8 mouse cellular contexts compared by ENCODE assay signal in the genomic region with DNA sequence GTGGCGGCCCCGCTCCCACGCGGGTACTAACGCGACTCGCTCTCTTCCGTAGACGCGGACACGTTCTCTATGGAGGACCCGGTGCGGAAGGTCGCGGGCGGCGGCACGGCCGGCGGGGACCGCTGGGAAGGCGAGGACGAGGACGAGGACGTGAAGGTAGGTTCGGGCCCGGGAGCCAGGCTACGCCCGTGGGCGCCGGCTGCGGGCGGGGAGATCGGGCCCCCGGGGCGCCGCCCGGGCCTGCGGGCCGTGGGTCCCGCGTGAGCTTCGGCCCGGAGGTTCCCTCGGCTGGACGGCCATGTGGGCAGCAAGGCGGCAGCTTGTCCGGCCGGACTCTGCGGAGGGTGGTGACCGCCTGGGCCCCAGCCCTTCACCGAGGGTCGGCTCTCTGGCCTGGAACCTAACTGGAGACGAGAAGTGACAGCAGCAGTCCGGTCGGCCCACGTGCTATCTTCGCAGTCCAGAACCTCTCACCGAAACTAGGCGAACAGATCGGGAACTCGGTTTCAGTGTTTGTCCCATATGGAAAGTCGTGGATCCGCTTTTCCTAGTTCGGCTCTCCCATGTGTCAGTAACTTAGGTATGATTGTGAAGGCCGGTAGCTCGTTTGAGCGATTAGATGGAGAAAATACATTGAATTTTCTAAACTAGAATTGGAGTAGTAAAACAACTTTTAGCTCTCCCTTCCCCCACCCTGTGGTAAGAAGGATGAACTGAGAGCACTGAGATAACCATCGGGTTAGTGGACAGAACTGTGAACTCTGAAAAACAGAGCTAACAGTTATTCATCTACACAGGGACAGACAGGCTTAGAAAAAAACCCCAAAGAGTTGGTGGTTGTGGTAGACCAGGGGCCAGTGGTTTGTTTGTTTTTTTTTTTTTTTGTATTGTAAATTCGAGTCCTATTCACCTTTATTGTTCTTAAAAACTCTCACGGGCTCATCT. TPM values are rescaled to one million over a fixed set of nuclear protein-coding genes. Genes with fewer than 3 reads are reported as not detected.
DNase-seq lines count a peak whose midpoint lies in the region; ATAC-seq and TF ChIP-seq lines count a peak whose summit lies in the region.

No protein-coding gene starts in this region.

- H3K4me1 ChIP-seq in ES-E14 (ENCODE audit: control insufficient read depth in 2 of 2, insufficient read depth in 2 of 2, low read length in 2 of 2, poor library complexity in 1 of 2): no peaks in the 10 kb centered on the region
- H3K4me1 ChIP-seq in embryonic facial prominence, embryonic 11.5 days (ENCODE audit: control insufficient read depth, insufficient read depth, low read length): no peaks in the 10 kb centered on the region
- H3K4me1 ChIP-seq in heart, embryonic 10.5 days: 0 out of 2 replicates have a peak, but pooled peaks cover 2% of the 10 kb centered on the region
- peaks cover 17% of the 10 kb centered on the region; the same call in 1 of the 2 replicates for H3K4me1 ChIP-seq in lung, embryonic 15.5 days
- H3K4me1 ChIP-seq in neural tube, embryonic 15.5 days: peaks cover 20% of the 10 kb centered on the region

- no peaks in the 10 kb centered on the region for H3K9me3 ChIP-seq in ES-E14 (ENCODE audit: control insufficient read depth, insufficient read depth, low read depth, low read length)
- H3K9me3 ChIP-seq in embryonic facial prominence, embryonic 11.5 days (replicated peaks; ENCODE audit: control insufficient read depth, low read length): no peaks in the 10 kb centered on the region
- no peaks in the 10 kb centered on the region for H3K9me3 ChIP-seq in heart, embryonic 10.5 days
- H3K9me3 ChIP-seq in lung, embryonic 15.5 days: no peaks in the 10 kb centered on the region
- no peaks in the 10 kb centered on the region for H3K9me3 ChIP-seq in neural tube, embryonic 15.5 days (replicated peaks)

- WGBS in embryonic facial prominence, embryonic 11.5 days: 2% methylated on average over 63 of the region's 71 CpGs
- WGBS in heart, embryonic 10.5 days: 1% methylated on average over 71 of the region's 71 CpGs
- WGBS in lung, embryonic 15.5 days: under 1% methylated on average over 71 of the region's 71 CpGs
- WGBS in neural tube, embryonic 15.5 days: under 1% methylated on average over 64 of the region's 71 CpGs

- peak overlapping the region; percentile 6 for H3K27ac ChIP-seq in ES-E14 (ENCODE audit: insufficient read depth, low read depth, low read length, poor library complexity, severe bottlenecking)
- H3K27ac ChIP-seq in embryonic facial prominence, embryonic 11.5 days (replicated peaks; ENCODE audit: low read depth, low read length): no peak overlapping the region
- H3K27ac ChIP-seq in heart, embryonic 10.5 days: peak overlapping the region; percentile 96
- peak overlapping the region; percentile 82 for H3K27ac ChIP-seq in lung, embryonic 15.5 days
- peak overlapping the region; percentile 90 for H3K27ac ChIP-seq in neural tube, embryonic 15.5 days (replicated peaks)

- no peaks in the 10 kb centered on the region; the same call in none of the 2 replicates for H3K36me3 ChIP-seq in ES-E14 (ENCODE audit: control insufficient read depth, insufficient read depth, low read length, poor library complexity, severe bottlenecking)
- H3K36me3 ChIP-seq in embryonic facial prominence, embryonic 11.5 days (replicated peaks; ENCODE audit: control insufficient read depth, insufficient read depth, low read depth, low read length): no peaks in the 10 kb centered on the region
- H3K36me3 ChIP-seq in heart, embryonic 10.5 days: peaks cover 24% of the 10 kb centered on the region
- H3K36me3 ChIP-seq in lung, embryonic 15.5 days: peaks cover 8% of the 10 kb centered on the region
- peaks cover 7% of the 10 kb centered on the region; the same call in 1 of the 2 replicates for H3K36me3 ChIP-seq in neural tube, embryonic 15.5 days

- no peaks in the 10 kb centered on the region for H3K27me3 ChIP-seq in embryonic facial prominence, embryonic 11.5 days (ENCODE audit: control insufficient read depth, insufficient read depth, low read length)
- no peaks in the 10 kb centered on the region for H3K27me3 ChIP-seq in heart, embryonic 10.5 days (ENCODE audit: insufficient read depth, poor library complexity, severe bottlenecking)
- H3K27me3 ChIP-seq in lung, embryonic 15.5 days: no peaks in the 10 kb centered on the region
- H3K27me3 ChIP-seq in neural tube, embryonic 15.5 days (replicated peaks): no peaks in the 10 kb centered on the region

- H3K4me2 ChIP-seq in embryonic facial prominence, embryonic 11.5 days (ENCODE audit: low read depth, low read length): peak overlapping the region; percentile 46
- H3K4me2 ChIP-seq in lung, embryonic 15.5 days: peak overlapping the region; percentile 63
- peak overlapping the region; percentile 74 for H3K4me2 ChIP-seq in neural tube, embryonic 15.5 days

- peak; percentile 79 for DNase-seq in 416B (ENCODE audit: low read depth)
- DNase-seq in ES-E14 (ENCODE audit: low read depth, low spot score): no peak
- DNase-seq in embryonic facial prominence, embryonic 11.5 days (ENCODE audit: low spot score): peak; percentile 46
- peak; percentile 83 for DNase-seq in heart, embryonic 10.5 days (ENCODE audit: low spot score)
- DNase-seq in kidney, postnatal 25 days: peak; percentile 34 to 73
- DNase-seq in thymus, adult 18-20 months: no peak

- peak overlapping the region; percentile 87 for H3K9ac ChIP-seq in ES-E14 (ENCODE audit: insufficient read depth, low read depth, low read length, poor library complexity, severe bottlenecking)
- H3K9ac ChIP-seq in embryonic facial prominence, embryonic 11.5 days (replicated peaks; ENCODE audit: low read length): peak overlapping the region; percentile 85
- peak overlapping the region; percentile 90 for H3K9ac ChIP-seq in lung, embryonic 15.5 days
- peak overlapping the region; percentile 84 for H3K9ac ChIP-seq in neural tube, embryonic 15.5 days (replicated peaks)

- in situ Hi-C loops in ES-E14 (cut with MboI; ENCODE audit: low sequenced_read_pairs in 2 of 2, unreplicated experiment in 2 of 2): no loop called here

- ATAC-seq in embryonic facial prominence, embryonic 11.5 days (replicated peaks; ENCODE audit: insufficient number of reproducible peaks, low FRiP score, low TSS enrichment, low read depth): peak; percentile 19
- peak; percentile 58; the same call in 1 of the 2 replicates for ATAC-seq in lung, embryonic 15.5 days (ENCODE audit: borderline replicate concordance, extremely low read depth, low FRiP score, low TSS enrichment)
- ATAC-seq in neural tube, embryonic 15.5 days (ENCODE audit: low FRiP score): peak; percentile 70

- H3K4me3 ChIP-seq in ES-E14 (ENCODE audit: insufficient read depth in 1 of 2, low read depth in 1 of 2, low read length in 2 of 2, poor library complexity in 1 of 2, severe bottlenecking in 1 of 2): peak overlapping the region; percentile 94 to 98
- peak overlapping the region; percentile 65 for H3K4me3 ChIP-seq in embryonic facial prominence, embryonic 11.5 days (ENCODE audit: low read depth, low read length)
- peak overlapping the region; percentile 93 for H3K4me3 ChIP-seq in heart, embryonic 10.5 days
- peak overlapping the region; percentile 85 for H3K4me3 ChIP-seq in lung, embryonic 15.5 days
- peak overlapping the region; percentile 97 for H3K4me3 ChIP-seq in neural tube, embryonic 15.5 days (replicated peaks)

TF ChIP-seq in ES-E14, 5 proteins besides CTCF, POLR2A, EP300 and RAD21:
- no peak for TF ChIP-seq ZC3H11A (IDR thresholded peaks at IDR 0.05; ENCODE audit: borderline replicate concordance, low read depth, low read length)
- no peak for TF ChIP-seq HCFC1 (IDR thresholded peaks at IDR 0.05; ENCODE audit: borderline replicate concordance, insufficient read depth, low read length)
- no peak for TF ChIP-seq ZNF384 (IDR thresholded peaks at IDR 0.05; ENCODE audit: low read depth, low read length)
- no peak for TF ChIP-seq MAFK (IDR thresholded peaks at IDR 0.05; ENCODE audit: insufficient read depth, low read depth, low read length)
- no peak for TF ChIP-seq CHD2 (IDR thresholded peaks at IDR 0.05; ENCODE audit: low read depth, low read length)

RNA-seq across cellular contexts. Expression of a gene that starts 0.7 kb away (rescaled TPM):
- 15.5 and 17.1 TPM in 2 replicates for total RNA-seq in ES-E14 (2012; rRNA removed)
- 13.4 and 15.5 TPM in 2 replicates for polyA plus RNA-seq in embryonic facial prominence, embryonic 11.5 days (2014; fragmentation: Nextera tagmentation; extraction: Ambion mirVana)
- 13.2 and 16.2 TPM in 2 replicates for polyA plus RNA-seq in heart, embryonic 10.5 days (2016; fragmentation: Nextera tagmentation; extraction: Ambion mirVana)
- polyA plus RNA-seq in lung, embryonic 15.5 days (2015; fragmentation: Nextera tagmentation; extraction: Ambion mirVana): 9.9 and 10.7 TPM in 2 replicates
- 11.1 and 12.3 TPM in 2 replicates for polyA plus RNA-seq in neural tube, embryonic 15.5 days (2015; fragmentation: Nextera tagmentation; extraction: Ambion mirVana)

Comparison
In these comparisons a context has a peak if more than half of its experiments do, and no peak if none do; other contexts are left out.
1. DNase-seq: peak in 416B (single experiment), embryonic facial prominence, embryonic 11.5 days (single experiment), heart, embryonic 10.5 days (single experiment) and kidney, postnatal 25 days (2 of 2); none in ES-E14 (single experiment) and thymus, adult 18-20 months (0 of 2).
2. ATAC-seq: peak in every context shown above with its lines; median percentile 70 in neural tube, embryonic 15.5 days; 58 in lung, embryonic 15.5 days; 19 in embryonic facial prominence, embryonic 11.5 days.
3. Peak in every context shown above with its lines, with median percentiles within 50 percentile points of each other: H3K4me3 ChIP-seq, H3K9ac ChIP-seq and H3K4me2 ChIP-seq.